Mouse (Mus musculus) midbrain, embryonic 12.5 days (tissue): Measurements from ENCODE around the gene Gas2. TPM values are rescaled to one million over a fixed set of nuclear protein-coding genes. Genes with fewer than 3 reads are reported as not detected.

ENCODE experiments used
- ATAC-seq: fragments of 200-750 bp; cut with Nextera tagmentation; 2 replicates; pipeline ENCODE4 v1.8.0; 2017; ENCODE audit warnings: low read depth, moderate TSS enrichment, moderate library complexity; ENCODE audit not compliant: low FRiP score
- H3K27ac ChIP-seq: fragments of 300-500 bp; sonication (generic); replicated peaks from 2 replicates; pipeline ENCODE4 v1.5.1; 2016; ENCODE audit warnings: mild to moderate bottlenecking
- H3K27me3 ChIP-seq: fragments of 300-500 bp; sonication (generic); 2 replicates; pipeline ENCODE4 v1.6.1; 2016; ENCODE audit warnings: mild to moderate bottlenecking
- H3K36me3 ChIP-seq: fragments of 300-500 bp; sonication (generic); 2 replicates; pipeline ENCODE4 v1.6.1; 2016
- H3K4me1 ChIP-seq: fragments of 300-500 bp; sonication (generic); 2 replicates; pipeline ENCODE4 v1.6.1; 2016
- H3K4me2 ChIP-seq: fragments of 300-500 bp; sonication (generic); replicated peaks from 2 replicates; pipeline ENCODE4 v1.6.1; 2016; ENCODE audit warnings: mild to moderate bottlenecking, moderate library complexity
- H3K4me3 ChIP-seq: fragments of 300-500 bp; sonication (generic); 2 replicates; pipeline ENCODE4 v1.5.1; 2016; ENCODE audit warnings: mild to moderate bottlenecking
- H3K9ac ChIP-seq: fragments of 300-500 bp; sonication (generic); replicated peaks from 2 replicates; pipeline ENCODE4 v1.6.1; 2016; ENCODE audit warnings: mild to moderate bottlenecking, moderate library complexity
- H3K9me3 ChIP-seq: fragments of 300-500 bp; sonication (generic); 2 replicates; pipeline ENCODE4 v1.6.1; 2016; ENCODE audit warnings: mild to moderate bottlenecking
- WGBS: fragments of 180-500 bp; shearing (Covaris S2); methylation state at CpG from one replicate; pipeline ENCODE4 v1.1.7; 2016; 5-methylcytosine and 5-hydroxymethylcytosine counted together
- polyA plus RNA-seq: library from polyadenylated mRNA; unstranded; fragments of >200 nt; fragmentation: Nextera tagmentation; extraction: Ambion mirVana; gene quantifications from 2 replicates; pipeline ENCODE4 v1.2.1, GENCODE M21; 2016

The Gas2 gene
- polyA plus RNA-seq, 1 experiment from 2014 or later, result 32.7 TPM

DNA sequence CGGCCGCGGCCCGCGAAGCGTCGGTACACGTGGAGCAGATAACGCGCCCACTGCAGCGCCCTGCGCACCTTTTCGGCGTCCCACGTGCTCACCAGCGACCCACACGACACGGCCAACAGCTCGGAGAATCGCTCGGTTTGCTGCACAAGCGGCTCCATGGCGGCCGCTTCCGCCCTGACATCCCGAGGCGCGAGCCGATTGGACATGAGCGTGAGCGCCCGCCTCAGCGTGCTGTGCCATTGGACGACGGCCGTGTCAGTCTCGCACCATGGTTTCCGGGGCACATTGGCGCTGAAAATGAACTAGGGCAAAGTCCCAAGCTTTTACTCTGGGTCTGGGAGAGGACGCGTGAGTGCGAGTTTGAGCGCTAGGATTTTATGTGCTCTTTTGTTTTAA, 280 bp downstream of the Gas2 start, which contains the start of gene Fancf:
Gene Fancf (minus strand): TSS at position 171 of the 396 bp plus-strand sequence.
- under 1% methylated on average over 43 of the region's 43 CpGs for WGBS
- ATAC-seq, result peak; percentile 98
- Histone ChIP-seq H3K4me1 (peaks cover 25% of the 10 kb centered on the region), H3K27me3 (no peaks in the 10 kb centered on the region), H3K27ac (peak within 1 kb of the TSS; percentile 97), H3K9me3 (no peaks in the 10 kb centered on the region), H3K4me2 (peak within 1 kb of the TSS; percentile 79), H3K4me3 (peak within 1 kb of the TSS; percentile 76), H3K36me3 (peaks cover 4% of the 10 kb centered on the region; the same call in 1 of the 2 replicates), H3K9ac (peak within 1 kb of the TSS; percentile 80)

DNA sequence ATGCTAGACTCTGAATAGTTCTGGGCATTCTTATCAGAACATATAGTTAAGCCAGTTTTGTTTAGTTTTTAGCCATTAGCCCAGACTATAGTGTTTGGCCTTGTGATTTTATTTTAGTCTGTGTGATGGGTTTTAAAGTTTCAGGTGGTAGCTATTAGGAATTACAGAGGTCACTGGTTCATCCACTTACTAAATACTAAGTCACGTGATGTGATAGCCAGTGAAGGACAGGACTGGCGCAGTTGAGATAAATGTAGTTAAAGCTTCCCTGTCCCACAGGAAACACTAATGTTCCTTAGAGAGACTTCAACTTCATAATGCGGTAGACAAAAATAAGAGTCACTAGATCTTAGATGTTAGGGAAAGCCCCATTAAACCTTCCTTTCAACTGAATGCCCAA, 1.0 kb downstream of the Gas2 start:
- no peaks in the 10 kb centered on the region for H3K9me3 ChIP-seq
- peak overlapping the region; percentile 80; the same call in 1 of the 2 replicates for H3K9ac ChIP-seq
- 70% methylated on average over 3 of the region's 3 CpGs for WGBS
- no peak overlapping the region for H3K27ac ChIP-seq
- H3K4me3 ChIP-seq, result peak overlapping the region; percentile 76
- peaks cover 25% of the 10 kb centered on the region for H3K4me1 ChIP-seq
- ATAC-seq, result no peak
- H3K4me2 ChIP-seq, result peak overlapping the region; percentile 79
- H3K27me3 ChIP-seq, result no peaks in the 10 kb centered on the region
- H3K36me3 ChIP-seq, result no peaks in the 10 kb centered on the region; the same call in 1 of the 2 replicates

DNA sequence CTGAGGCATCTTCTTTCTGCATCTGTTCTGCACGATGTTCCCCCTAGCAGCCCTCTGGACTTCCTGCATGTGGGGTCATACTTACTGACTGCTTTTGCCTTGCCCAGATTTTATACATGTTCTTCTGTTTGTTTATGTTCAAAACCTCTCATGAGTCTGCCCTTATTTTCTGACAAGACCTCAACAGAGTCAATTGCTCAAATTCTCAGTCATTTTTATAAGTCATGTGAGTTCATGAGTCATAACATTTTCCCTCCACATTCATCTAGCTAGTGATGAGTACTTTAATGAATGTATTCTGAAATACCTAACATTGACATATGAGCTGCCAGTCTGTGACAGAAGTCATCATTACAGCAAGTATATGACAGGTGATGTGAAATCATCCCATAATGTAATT, 3.5 kb downstream of the Gas2 start:
- H3K36me3 ChIP-seq, result no peaks in the 10 kb centered on the region
- 69% methylated on average over 1 of the region's 1 CpGs for WGBS
- H3K4me2 ChIP-seq, result no peak overlapping the region
- no peak overlapping the region for H3K27ac ChIP-seq
- H3K4me3 ChIP-seq, result no peak overlapping the region
- H3K9ac ChIP-seq, result no peak overlapping the region
- H3K4me1 ChIP-seq, result peaks cover 21% of the 10 kb centered on the region
- ATAC-seq, result no peak
- H3K9me3 ChIP-seq, result no peaks in the 10 kb centered on the region
- H3K27me3 ChIP-seq, result no peaks in the 10 kb centered on the region

DNA sequence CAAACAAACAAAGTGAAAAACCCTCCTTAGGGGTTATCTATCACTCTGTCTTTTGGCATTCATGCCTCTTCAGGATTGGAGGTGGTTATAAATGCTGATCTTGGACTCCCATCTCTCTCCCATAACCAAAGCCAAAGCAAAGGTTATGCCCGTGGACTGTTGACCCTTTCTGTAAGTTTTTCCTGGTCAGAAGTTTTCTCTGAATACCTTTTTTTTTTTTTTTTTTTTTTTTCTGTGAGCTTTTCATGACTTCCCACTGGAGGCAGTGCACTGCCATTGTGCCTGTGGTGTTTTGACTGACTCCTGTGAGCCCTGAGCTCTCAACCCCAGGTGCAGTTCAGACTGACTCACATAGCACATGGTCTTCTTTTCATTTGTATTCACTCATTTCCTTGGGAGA, 6.2 kb downstream of the Gas2 start:
- H3K27me3 ChIP-seq, result no peaks in the 10 kb centered on the region
- H3K4me2 ChIP-seq, result no peak overlapping the region
- ATAC-seq, result no peak
- WGBS, result 79% methylated on average over 1 of the region's 1 CpGs
- peaks cover 8% of the 10 kb centered on the region for H3K4me1 ChIP-seq
- H3K4me3 ChIP-seq, result no peak overlapping the region
- H3K36me3 ChIP-seq, result no peaks in the 10 kb centered on the region
- H3K27ac ChIP-seq, result no peak overlapping the region
- H3K9ac ChIP-seq, result no peak overlapping the region
- no peaks in the 10 kb centered on the region for H3K9me3 ChIP-seq

DNA sequence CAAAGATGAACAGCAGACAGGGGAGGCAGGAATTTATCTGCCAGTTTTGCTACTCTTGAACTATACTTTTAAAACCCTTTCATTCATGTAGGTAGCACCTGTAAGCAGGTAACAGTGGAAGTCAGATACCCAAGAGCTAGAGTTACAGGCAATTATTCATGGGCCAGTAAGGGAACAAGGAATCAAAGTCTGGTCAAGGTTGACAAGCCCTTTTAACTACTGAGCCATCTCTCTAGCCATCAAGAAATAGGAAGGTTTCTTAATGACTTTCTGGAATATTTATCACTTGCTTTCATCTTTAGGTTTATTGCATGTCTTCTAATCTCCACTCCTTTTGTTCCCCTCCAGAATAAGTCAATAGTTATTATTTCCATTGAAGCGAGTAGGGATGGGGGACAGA, 10.2 kb downstream of the Gas2 start:
- no peaks in the 10 kb centered on the region for H3K27me3 ChIP-seq
- no peak overlapping the region for H3K27ac ChIP-seq
- H3K4me2 ChIP-seq, result no peak overlapping the region
- no peak for ATAC-seq
- no peaks in the 10 kb centered on the region for H3K4me1 ChIP-seq
- H3K9me3 ChIP-seq, result no peaks in the 10 kb centered on the region
- WGBS, result 62% methylated on average over 1 of the region's 1 CpGs
- no peaks in the 10 kb centered on the region for H3K36me3 ChIP-seq
- H3K9ac ChIP-seq, result no peak overlapping the region
- H3K4me3 ChIP-seq, result no peak overlapping the region

DNA sequence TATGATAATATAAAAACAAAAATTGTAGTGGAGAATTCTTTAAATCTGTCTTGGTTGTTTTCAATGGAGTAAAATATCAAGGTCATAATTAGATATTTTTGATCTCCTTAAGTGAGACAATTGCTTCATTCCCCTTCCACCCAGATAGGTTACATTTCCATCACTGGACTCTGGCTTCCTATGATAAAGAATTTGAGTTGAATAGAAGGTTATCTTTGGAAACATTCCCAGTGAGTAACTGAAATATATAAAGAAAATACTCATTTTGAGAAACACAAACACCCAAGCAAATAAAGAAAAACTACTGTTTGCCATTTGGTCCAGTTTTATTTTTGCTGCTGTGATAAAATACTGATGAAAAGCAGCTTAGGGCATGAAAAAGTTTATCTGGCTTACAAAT, 10.8 kb downstream of the Gas2 start:
- H3K27me3 ChIP-seq, result no peaks in the 10 kb centered on the region
- H3K4me2 ChIP-seq, result no peak overlapping the region
- no peak for ATAC-seq
- no peak overlapping the region for H3K4me3 ChIP-seq
- H3K27ac ChIP-seq, result no peak overlapping the region
- no peak overlapping the region for H3K9ac ChIP-seq
- no peaks in the 10 kb centered on the region for H3K36me3 ChIP-seq
- no peaks in the 10 kb centered on the region for H3K9me3 ChIP-seq
- H3K4me1 ChIP-seq, result no peaks in the 10 kb centered on the region

DNA sequence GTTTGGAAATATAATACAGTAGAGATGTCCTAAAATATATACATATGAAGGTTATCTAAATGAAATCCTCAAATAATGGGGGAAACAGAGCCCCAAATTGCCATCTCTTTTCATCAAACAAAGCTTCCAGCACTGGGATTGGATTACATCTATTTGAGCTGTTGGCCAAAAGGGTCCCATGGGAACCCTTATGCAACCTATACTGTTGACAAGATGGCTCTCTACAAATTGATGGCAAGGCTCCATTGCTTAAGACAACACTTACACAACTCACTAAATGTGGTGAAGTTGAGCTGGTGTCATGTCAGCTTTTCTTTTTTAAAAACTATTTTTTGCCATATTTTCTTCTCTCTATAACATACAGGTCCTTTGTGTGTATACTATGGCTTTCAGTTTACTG, 14.5 kb downstream of the Gas2 start:
- no peaks in the 10 kb centered on the region for H3K9me3 ChIP-seq
- H3K4me3 ChIP-seq, result no peak overlapping the region
- ATAC-seq, result no peak
- no peak overlapping the region for H3K9ac ChIP-seq
- no peak overlapping the region for H3K4me2 ChIP-seq
- no peak overlapping the region for H3K27ac ChIP-seq
- H3K27me3 ChIP-seq, result no peaks in the 10 kb centered on the region
- peaks cover 12% of the 10 kb centered on the region for H3K4me1 ChIP-seq
- no peaks in the 10 kb centered on the region for H3K36me3 ChIP-seq

DNA sequence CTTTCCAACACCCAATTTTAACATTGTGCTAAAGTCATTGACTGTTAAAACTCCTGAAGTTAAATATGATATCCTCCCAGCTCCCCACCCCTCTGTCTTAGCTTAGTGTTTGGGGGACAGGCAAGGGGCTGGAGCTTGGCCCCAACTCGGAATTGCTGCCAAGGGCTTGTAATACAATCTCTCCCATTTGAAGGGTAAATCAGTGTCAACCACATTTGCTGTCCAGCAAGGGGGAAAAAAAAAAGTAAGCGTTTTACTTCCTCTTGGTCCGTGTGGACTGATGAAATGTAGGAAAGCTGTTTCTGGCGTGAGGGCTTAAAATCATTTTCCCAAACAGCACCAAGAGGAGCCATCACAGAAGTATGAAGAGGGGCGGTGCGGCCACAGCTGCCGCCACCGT, 16.9 kb downstream of the Gas2 start:
- Histone ChIP-seq H3K9ac (peak overlapping the region; percentile 75), H3K4me2 (peak overlapping the region; percentile 83), H3K27ac (peak overlapping the region; percentile 88), H3K9me3 (no peaks in the 10 kb centered on the region), H3K36me3 (no peaks in the 10 kb centered on the region), H3K4me3 (peak overlapping the region; percentile 50), H3K27me3 (no peaks in the 10 kb centered on the region), H3K4me1 (peaks cover 12% of the 10 kb centered on the region)
- ATAC-seq, result no peak
- 3% methylated on average over 8 of the region's 8 CpGs for WGBS

DNA sequence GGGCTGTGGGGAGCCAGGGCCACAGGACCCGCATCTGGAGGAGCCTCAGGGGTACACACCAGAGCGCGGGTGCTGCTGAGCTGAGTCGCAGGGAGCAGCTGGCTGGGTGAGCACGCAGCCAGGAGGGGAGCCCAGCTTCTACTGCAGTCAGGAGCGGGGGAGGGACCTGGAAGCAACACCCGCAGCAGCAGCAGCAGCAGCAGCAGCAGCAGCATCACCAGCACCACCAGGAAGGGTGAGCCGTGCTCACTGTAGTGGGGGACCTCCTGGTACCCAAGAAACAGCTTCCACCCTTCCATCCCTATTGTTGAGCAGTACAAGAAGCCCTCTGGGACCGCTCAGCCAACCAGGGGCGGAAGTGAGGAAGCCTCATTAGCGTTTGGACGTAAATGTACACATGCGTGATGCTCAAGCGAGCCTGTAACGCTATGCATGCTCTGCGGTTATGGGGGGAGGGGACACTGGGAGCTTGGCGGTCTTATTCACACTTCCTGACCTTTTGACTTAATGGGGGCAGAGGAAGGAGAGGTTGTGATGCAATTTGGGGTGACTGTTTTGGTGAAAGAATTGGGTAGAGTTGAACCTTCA, 17.4 kb downstream of the Gas2 start:
- WGBS, result under 1% methylated on average over 17 of the region's 17 CpGs
- Histone ChIP-seq H3K4me1 (peaks cover 12% of the 10 kb centered on the region), H3K27ac (peak overlapping the region; percentile 88), H3K4me3 (peak overlapping the region; percentile 50), H3K27me3 (no peaks in the 10 kb centered on the region), H3K36me3 (no peaks in the 10 kb centered on the region), H3K9ac (peak overlapping the region; percentile 75), H3K9me3 (no peaks in the 10 kb centered on the region), H3K4me2 (peak overlapping the region; percentile 83)
- ATAC-seq, result peak; percentile 95

DNA sequence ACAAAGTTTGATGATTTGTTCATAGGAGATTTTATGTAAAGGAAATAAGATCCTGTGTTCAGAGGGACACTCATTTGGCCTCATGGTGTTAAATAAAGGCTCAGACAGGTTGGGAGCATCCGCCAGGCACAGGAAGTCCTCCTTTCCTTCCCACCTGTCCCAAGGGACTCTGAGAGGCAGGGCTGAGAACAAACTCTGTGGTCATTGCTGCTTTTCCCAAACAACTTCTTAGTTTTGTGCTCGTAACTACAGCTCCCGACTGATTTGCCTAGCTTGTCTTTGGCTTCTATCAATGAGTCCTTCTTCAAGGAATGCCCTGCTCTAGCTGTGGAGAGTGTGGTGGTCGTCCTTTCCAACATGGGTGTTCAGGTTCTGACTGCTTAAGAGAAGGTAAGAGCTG, 18.3 kb downstream of the Gas2 start:
- ATAC-seq, result no peak
- no peak overlapping the region for H3K4me3 ChIP-seq
- H3K9me3 ChIP-seq, result no peaks in the 10 kb centered on the region
- H3K4me2 ChIP-seq, result no peak overlapping the region
- no peak overlapping the region for H3K27ac ChIP-seq
- H3K36me3 ChIP-seq, result no peaks in the 10 kb centered on the region
- peaks cover 12% of the 10 kb centered on the region for H3K4me1 ChIP-seq
- no peak overlapping the region for H3K9ac ChIP-seq
- WGBS, result 83% methylated on average over 4 of the region's 4 CpGs
- H3K27me3 ChIP-seq, result no peaks in the 10 kb centered on the region

DNA sequence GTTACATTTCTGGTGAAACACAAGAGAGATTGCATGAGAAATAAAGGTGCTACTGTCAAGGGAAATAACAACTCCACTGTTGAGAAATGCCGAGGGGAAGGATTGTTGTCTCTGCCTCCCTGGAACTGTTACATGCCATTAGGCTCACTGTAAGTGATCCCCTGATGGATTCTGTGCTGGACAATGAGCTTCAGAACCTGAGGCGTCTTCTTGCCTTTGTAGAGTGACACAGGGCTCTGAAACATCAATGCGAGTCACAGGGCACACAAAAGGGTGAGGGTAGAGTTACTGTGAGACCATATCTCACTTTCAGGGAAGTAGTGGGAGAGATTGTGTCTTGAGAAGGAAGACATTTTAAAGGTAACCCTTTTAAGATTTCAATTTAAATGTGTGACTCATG, 23.5 kb downstream of the Gas2 start:
- no peaks in the 10 kb centered on the region for H3K36me3 ChIP-seq
- no peak for ATAC-seq
- H3K27ac ChIP-seq, result no peak overlapping the region
- H3K27me3 ChIP-seq, result no peaks in the 10 kb centered on the region
- H3K4me1 ChIP-seq, result no peaks in the 10 kb centered on the region
- H3K9me3 ChIP-seq, result no peaks in the 10 kb centered on the region
- H3K4me3 ChIP-seq, result no peak overlapping the region
- no peak overlapping the region for H3K4me2 ChIP-seq
- no peak overlapping the region for H3K9ac ChIP-seq
- WGBS, result 58% methylated on average over 3 of the region's 3 CpGs

DNA sequence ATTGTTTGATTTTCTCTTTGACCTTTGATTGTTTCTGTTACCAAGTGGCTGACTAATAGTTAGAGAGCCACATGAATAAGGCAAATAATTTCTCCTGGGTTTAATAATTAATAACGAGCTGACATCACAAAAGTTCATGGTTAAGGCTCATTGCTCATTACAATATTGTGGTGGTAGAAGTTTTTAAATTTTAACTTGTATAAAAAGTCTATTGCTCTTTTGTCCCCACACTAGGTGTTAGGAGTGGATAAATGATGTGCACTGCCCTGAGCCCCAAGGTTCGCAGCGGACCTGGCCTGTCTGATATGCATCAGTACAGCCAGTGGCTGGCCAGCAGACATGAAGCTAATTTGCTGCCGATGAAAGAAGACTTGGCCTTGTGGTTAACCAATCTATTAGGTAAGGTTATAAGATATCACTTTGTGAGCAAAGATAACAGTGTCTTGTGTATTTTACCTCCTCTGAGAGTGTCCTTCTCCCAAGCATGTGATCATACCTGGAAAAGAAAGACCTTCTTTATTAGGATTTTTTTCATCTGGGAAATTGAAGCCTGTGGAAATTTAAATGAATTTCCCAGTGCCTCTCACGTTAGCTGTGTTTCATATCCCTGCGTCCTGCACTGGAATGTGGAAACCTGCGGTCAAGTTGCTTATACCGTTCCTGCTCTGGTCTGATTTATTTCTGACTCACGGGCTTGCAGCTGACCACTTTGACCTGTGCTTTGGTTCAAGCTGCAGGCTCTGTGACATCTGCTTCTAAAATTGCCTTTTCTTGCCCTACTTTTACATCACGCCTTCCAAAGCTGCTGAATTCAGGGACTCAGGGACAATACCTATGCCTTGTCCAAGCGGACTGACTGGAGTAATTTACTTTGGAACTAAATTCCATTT, 26.1 kb downstream of the Gas2 start:
- no peak for ATAC-seq
- no peaks in the 10 kb centered on the region for H3K9me3 ChIP-seq
- no peaks in the 10 kb centered on the region for H3K36me3 ChIP-seq
- 85% methylated on average over 11 of the region's 11 CpGs for WGBS
- no peak overlapping the region for H3K27ac ChIP-seq
- no peaks in the 10 kb centered on the region for H3K27me3 ChIP-seq
- H3K4me3 ChIP-seq, result no peak overlapping the region
- no peak overlapping the region for H3K4me2 ChIP-seq
- H3K4me1 ChIP-seq, result no peaks in the 10 kb centered on the region
- H3K9ac ChIP-seq, result no peak overlapping the region
